Mouse (Mus musculus) myocyte (in vitro differentiated cells): ENCODE measurements around the gene Cenps.

ENCODE experiments used
- POLR2A ChIP-seq: IDR thresholded peaks from one replicate; pipeline ENCODE4 v1.6.1; 2011; ENCODE audit warnings: low read depth, mild to moderate bottlenecking, control low read depth, moderate library complexity; ENCODE audit not compliant: insufficient read length
- REST ChIP-seq: IDR thresholded peaks from one replicate; pipeline ENCODE4 v1.6.1; 2011; ENCODE audit warnings: mild to moderate bottlenecking, control low read depth, moderate library complexity; ENCODE audit not compliant: insufficient read depth, insufficient read length
- USF1 ChIP-seq: IDR thresholded peaks from one replicate; pipeline ENCODE4 v1.6.1; 2011; ENCODE audit warnings: low read depth, mild to moderate bottlenecking, control low read depth, moderate library complexity

DNA sequence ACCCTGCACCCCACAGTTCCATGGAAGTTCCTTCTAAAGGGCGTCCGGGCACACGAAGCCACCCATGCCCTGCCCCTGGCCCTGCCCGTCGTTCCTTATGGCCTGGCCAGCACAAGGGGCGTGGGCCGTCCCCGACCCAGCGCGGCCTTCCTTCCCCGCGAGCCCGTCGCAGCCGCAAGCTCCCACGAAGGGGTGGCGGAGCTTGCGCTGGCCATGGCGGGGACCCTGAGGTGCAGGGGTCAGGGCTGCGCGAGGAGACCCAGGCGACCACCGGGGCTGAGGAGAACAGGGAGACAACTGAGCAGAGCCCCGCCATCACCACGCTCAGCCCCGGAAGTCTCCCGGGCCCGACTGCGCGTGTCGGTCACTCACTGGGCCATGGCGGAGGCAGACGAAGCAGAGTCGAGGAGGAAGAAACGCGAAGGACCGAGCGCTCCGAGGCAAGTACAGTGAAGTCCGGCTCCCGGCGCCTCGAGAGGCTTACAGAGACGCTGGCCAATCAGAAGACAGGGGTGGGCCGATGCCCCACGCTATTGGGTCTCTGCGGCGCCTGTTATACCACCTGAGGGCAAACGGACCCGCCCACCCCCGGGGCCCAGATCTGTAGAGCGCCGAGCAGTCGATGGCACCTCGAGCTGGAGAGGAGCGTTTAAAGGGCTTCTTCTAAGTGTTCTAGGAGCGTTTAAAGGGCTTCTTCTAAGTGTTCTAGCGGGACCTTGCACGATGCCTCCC lies 29.0 kb upstream of the Cenps start, which contains the start of gene Pgd:
- TF ChIP-seq USF1 (peak; percentile 69), POLR2A (peak; percentile 90), REST (no peak)
